In the genomic region with DNA sequence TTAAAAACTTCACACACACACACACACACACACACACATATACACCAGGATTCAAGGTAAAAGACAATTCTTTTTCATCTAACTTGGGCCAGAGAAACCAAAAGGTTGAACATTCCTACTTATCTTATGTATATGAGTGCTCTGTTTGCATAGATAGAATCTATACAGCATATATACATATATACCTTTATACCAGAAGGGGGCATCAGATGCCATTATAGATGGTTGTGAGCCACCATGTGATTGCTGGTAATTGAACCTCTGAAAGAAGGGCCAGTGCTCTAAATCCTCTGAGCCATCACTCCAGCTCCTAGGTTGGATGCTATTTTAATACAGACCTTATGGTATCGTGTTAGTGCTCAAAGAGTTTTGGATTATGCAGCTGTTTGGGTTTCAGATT, we compare ENCODE assay signal across 19 mouse cellular contexts. TPM values are rescaled to one million over a fixed set of nuclear protein-coding genes. Genes with fewer than 3 reads are reported as not detected.
A peak's percentile ranks its signal among the peaks of the same experiment; 100 is the strongest.
DNase-seq lines count a peak whose midpoint lies in the region; ATAC-seq lines count a peak whose summit lies in the region.
"Had no signal": no experiment of that assay in that cellular context is flagged by ENCODE, and none has a peak within 500 bp of the region (broad histone marks: within the 10 kb centered on the region; RNA-seq: fewer than 3 reads in every experiment).

No protein-coding gene starts in this region.

- H3K4me1 ChIP-seq in heart, embryonic 12.5 days (replicated peaks), result no peaks in the 10 kb centered on the region
- H3K4me1 ChIP-seq: embryonic facial prominence, embryonic 13.5 days; hindbrain, embryonic 12.5 days; limb, embryonic 12.5 days; midbrain, embryonic 15.5 days had no signal

- no peak for ATAC-seq in heart, embryonic 12.5 days (ENCODE audit: insufficient number of reproducible peaks, low FRiP score)
- ATAC-seq: midbrain, embryonic 15.5 days had no signal

- no peak overlapping the region for H3K4me2 ChIP-seq in heart, embryonic 12.5 days
- H3K4me2 ChIP-seq: embryonic facial prominence, embryonic 13.5 days; hindbrain, embryonic 12.5 days; limb, embryonic 12.5 days; midbrain, embryonic 15.5 days had no signal

- no peak overlapping the region for H3K4me3 ChIP-seq in heart, embryonic 12.5 days
- H3K4me3 ChIP-seq: embryonic facial prominence, embryonic 13.5 days; hindbrain, embryonic 12.5 days; limb, embryonic 12.5 days; midbrain, embryonic 15.5 days had no signal

- no peaks in the 10 kb centered on the region for H3K36me3 ChIP-seq in heart, embryonic 12.5 days
- H3K36me3 ChIP-seq: embryonic facial prominence, embryonic 13.5 days; hindbrain, embryonic 12.5 days; limb, embryonic 12.5 days; midbrain, embryonic 15.5 days had no signal

- no peak overlapping the region for H3K27ac ChIP-seq in heart, embryonic 12.5 days (ENCODE audit: poor library complexity, severe bottlenecking)
- H3K27ac ChIP-seq: embryonic facial prominence, embryonic 13.5 days; hindbrain, embryonic 12.5 days; limb, embryonic 12.5 days; midbrain, embryonic 15.5 days had no signal

- peak; percentile 24 for DNase-seq in heart, adult 11 months
- DNase-seq in retina, embryonic 14.5 days (ENCODE audit: low spot score), result peak; percentile 29
- DNase-seq in retina, postnatal 1 day, result no peak
- DNase-seq in induced T-regulatory cell, adult 2 months (ENCODE audit: low read depth), result peak; percentile 29
- no peak for DNase-seq in kidney, adult 18-20 months
- DNase-seq in spleen, adult 18-20 months, result no peak
- no peak for DNase-seq in gastrocnemius, postnatal 10 days
- DNase-seq: adrenal gland, postnatal 36 days; B cell, adult 2 months; cerebellum, postnatal 36 days; kidney, adult 8-10 months; lung, adult 2 months; right cerebral cortex, postnatal 25 days; thymus, adult 18-20 months had no signal

- no peak overlapping the region for H3K9ac ChIP-seq in heart, embryonic 12.5 days
- H3K9ac ChIP-seq: embryonic facial prominence, embryonic 13.5 days; hindbrain, embryonic 12.5 days; limb, embryonic 12.5 days; midbrain, embryonic 15.5 days had no signal

- WGBS in heart, embryonic 12.5 days, result 85% methylated on average over 1 of the region's 1 CpGs

- no peaks in the 10 kb centered on the region for H3K27me3 ChIP-seq in heart, embryonic 12.5 days (replicated peaks)
- H3K27me3 ChIP-seq: embryonic facial prominence, embryonic 13.5 days; limb, embryonic 12.5 days; midbrain, embryonic 15.5 days had no signal

- H3K9me3 ChIP-seq in heart, embryonic 12.5 days (replicated peaks), result no peaks in the 10 kb centered on the region
- H3K9me3 ChIP-seq: embryonic facial prominence, embryonic 13.5 days; hindbrain, embryonic 12.5 days; limb, embryonic 12.5 days; midbrain, embryonic 15.5 days had no signal

RNA-seq across cellular contexts. Expression of a gene that starts 12.0 kb away (rescaled TPM):
- polyA plus RNA-seq in heart, embryonic 12.5 days (2016; fragmentation: Nextera tagmentation; extraction: Ambion mirVana), result 48.4 and 51.1 TPM in 2 replicates
- total RNA-seq in gastrocnemius, postnatal 10 days (2021), result 10 to 100 TPM; 35.0 to 41.5 TPM

RNA-seq across cellular contexts. Expression of a gene that starts 58.0 kb away (rescaled TPM):
- polyA plus RNA-seq in heart, embryonic 12.5 days (2016; fragmentation: Nextera tagmentation; extraction: Ambion mirVana), result 51.5 and 51.7 TPM in 2 replicates
- total RNA-seq in gastrocnemius, postnatal 10 days (2021), result 10 to 100 TPM; 15.9 to 20.0 TPM

Comparison
In these comparisons a context has a peak if more than half of its experiments do, and no peak if none do; other contexts are left out.
1. DNase-seq: peak in heart, adult 11 months (single experiment), retina, embryonic 14.5 days (single experiment) and induced T-regulatory cell, adult 2 months (single experiment); none in retina, postnatal 1 day (single experiment), kidney, adult 18-20 months (single experiment), spleen, adult 18-20 months (0 of 2) and gastrocnemius, postnatal 10 days (single experiment).